Mouse (Mus musculus): Measurements from ENCODE around the gene Specc1. TPM values are rescaled to one million over a fixed set of nuclear protein-coding genes. Genes with fewer than 3 reads are reported as not detected.

The Specc1 gene
- polyA plus RNA-seq, 1 experiment = 27.7 TPM

DNA sequence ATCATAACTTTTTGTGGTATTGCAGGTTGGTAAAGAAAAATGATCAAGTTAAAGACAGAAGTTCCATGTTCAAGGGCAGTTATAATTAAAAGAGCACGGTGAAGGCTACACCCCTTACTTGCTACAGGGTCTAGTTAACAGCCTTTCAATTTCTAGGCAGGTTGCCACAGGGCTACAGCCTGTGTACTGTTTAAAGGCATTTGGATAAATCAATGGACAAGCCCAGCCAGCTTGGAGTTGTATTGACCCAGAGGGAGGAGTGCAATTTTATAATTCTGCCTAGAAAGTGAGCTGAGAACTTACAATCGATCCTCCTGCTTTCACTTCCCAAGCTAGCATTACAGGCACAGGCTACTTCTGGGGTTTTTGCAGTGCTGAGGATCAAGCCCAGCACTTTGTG is 123.9 kb downstream of the Specc1 start:
- Histone ChIP-seq H3K4me2 (ENCODE audit: low read depth) (peak overlapping the region; percentile 65), H3K79me2 (ENCODE audit: control insufficient read depth, insufficient read depth) (peaks cover 82% of the 10 kb centered on the region), H3ac (ENCODE audit: control insufficient read depth, insufficient read length) (no peak overlapping the region), H3K36me3 (ENCODE audit: control insufficient read depth, insufficient read depth) (no peaks in the 10 kb centered on the region), H3K27me3 (ENCODE audit: control insufficient read depth, insufficient read depth, insufficient read length) (no peaks in the 10 kb centered on the region), H3K4me3 (no peak overlapping the region)
- TF ChIP-seq CEBPB (IDR thresholded peaks at IDR 0.05; ENCODE audit: insufficient read depth, poor library complexity, severe bottlenecking) (no peak), POLR2AphosphoS2 (IDR thresholded peaks at IDR 0.05; ENCODE audit: insufficient read length, low read depth) (no peak), REST (IDR thresholded peaks at IDR 0.05; ENCODE audit: insufficient read depth, insufficient read length) (no peak), USF1 (IDR thresholded peaks at IDR 0.05; ENCODE audit: low read depth) (no peak), POLR2A (IDR thresholded peaks at IDR 0.05; ENCODE audit: insufficient read length, low read depth) (no peak), TCF3 (IDR thresholded peaks at IDR 0.05; ENCODE audit: insufficient read length, low read depth) (no peak), E2F4 (IDR thresholded peaks at IDR 0.05; ENCODE audit: insufficient read depth) (no peak), SRF (IDR thresholded peaks at IDR 0.05; ENCODE audit: control insufficient read depth, insufficient read length, low read depth) (no peak), MYOG (IDR thresholded peaks at IDR 0.05; ENCODE audit: control insufficient read depth in 1 of 3, insufficient read depth in 1 of 3, insufficient read length in 2 of 3, low read depth in 2 of 3) (no peak), TCF12 (IDR thresholded peaks at IDR 0.05; ENCODE audit: insufficient read depth, poor library complexity, severe bottlenecking) (no peak), MAX (IDR thresholded peaks at IDR 0.05; ENCODE audit: low read depth) (no peak), MYOD1 (IDR thresholded peaks at IDR 0.05; ENCODE audit: control insufficient read depth in 1 of 3, insufficient read length in 2 of 3, low read depth in 2 of 3) (no peak)

DNA sequence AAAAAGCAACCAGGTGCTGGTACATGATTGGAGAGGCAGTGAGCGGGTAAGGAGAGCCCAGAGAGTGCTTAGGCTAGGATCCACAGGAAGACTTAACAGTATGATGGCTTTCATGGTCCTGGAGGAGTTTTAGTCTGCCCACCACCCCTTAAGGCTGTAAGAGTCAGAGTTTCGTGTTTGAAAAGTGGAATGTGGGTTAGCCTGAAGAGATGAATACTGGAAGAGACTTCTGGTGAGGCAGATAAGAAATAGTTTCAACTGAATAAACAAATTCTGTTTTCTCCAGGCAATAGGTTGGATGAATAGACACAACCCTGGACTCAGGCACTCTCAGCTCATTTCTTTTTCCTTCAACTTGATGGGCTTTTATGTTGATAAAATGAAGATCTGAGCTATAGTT is 130.1 kb downstream of the Specc1 start:
- H3K4me3 ChIP-seq = no peak overlapping the region
- no peaks in the 10 kb centered on the region for H3K27me3 ChIP-seq (ENCODE audit: control insufficient read depth, insufficient read depth, insufficient read length)
- TF ChIP-seq USF1 (IDR thresholded peaks at IDR 0.05; ENCODE audit: low read depth) (no peak), E2F4 (IDR thresholded peaks at IDR 0.05; ENCODE audit: insufficient read depth) (no peak), SRF (IDR thresholded peaks at IDR 0.05; ENCODE audit: control insufficient read depth, insufficient read length, low read depth) (no peak), MYOD1 (IDR thresholded peaks at IDR 0.05; ENCODE audit: control insufficient read depth in 1 of 3, insufficient read length in 2 of 3, low read depth in 2 of 3) (no peak), TCF3 (IDR thresholded peaks at IDR 0.05; ENCODE audit: insufficient read length, low read depth) (no peak), MAX (IDR thresholded peaks at IDR 0.05; ENCODE audit: low read depth) (no peak), REST (IDR thresholded peaks at IDR 0.05; ENCODE audit: insufficient read depth, insufficient read length) (no peak), MYOG (IDR thresholded peaks at IDR 0.05; ENCODE audit: control insufficient read depth in 1 of 3, insufficient read depth in 1 of 3, insufficient read length in 2 of 3, low read depth in 2 of 3) (no peak), CEBPB (IDR thresholded peaks at IDR 0.05; ENCODE audit: insufficient read depth, poor library complexity, severe bottlenecking) (no peak), TCF12 (IDR thresholded peaks at IDR 0.05; ENCODE audit: insufficient read depth, poor library complexity, severe bottlenecking) (no peak), POLR2AphosphoS2 (IDR thresholded peaks at IDR 0.05; ENCODE audit: insufficient read length, low read depth) (no peak), POLR2A (IDR thresholded peaks at IDR 0.05; ENCODE audit: insufficient read length, low read depth) (no peak)
- H3K36me3 ChIP-seq (ENCODE audit: control insufficient read depth, insufficient read depth) = no peaks in the 10 kb centered on the region
- H3K79me2 ChIP-seq (ENCODE audit: control insufficient read depth, insufficient read depth) = peaks cover 100% of the 10 kb centered on the region
- no peak overlapping the region for H3ac ChIP-seq (ENCODE audit: control insufficient read depth, insufficient read length)
- H3K4me2 ChIP-seq (ENCODE audit: low read depth) = peak overlapping the region; percentile 52

DNA sequence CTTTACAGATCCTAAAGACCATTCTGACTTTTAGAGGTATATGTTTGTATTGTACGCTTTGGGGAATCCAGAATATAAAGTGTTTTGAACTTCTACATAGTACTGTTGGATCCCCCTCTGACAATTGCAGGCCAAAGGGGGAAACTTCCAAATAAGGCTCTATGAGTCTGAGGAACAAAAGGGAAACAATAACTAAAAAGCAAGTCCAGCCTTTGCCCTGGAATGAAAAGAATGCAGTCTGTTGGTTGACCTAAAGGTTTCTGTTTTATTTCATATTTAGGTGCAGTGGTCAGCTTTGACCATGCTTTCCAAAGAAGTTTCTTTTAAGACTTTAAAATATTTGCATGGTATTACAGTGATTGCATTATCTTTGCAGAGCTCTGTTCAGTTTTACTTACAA is 130.5 kb downstream of the Specc1 start:
- H3K79me2 ChIP-seq (ENCODE audit: control insufficient read depth, insufficient read depth) = peaks cover 100% of the 10 kb centered on the region
- peak overlapping the region; percentile 52 for H3K4me2 ChIP-seq (ENCODE audit: low read depth)
- H3K4me3 ChIP-seq = no peak overlapping the region
- H3ac ChIP-seq (ENCODE audit: control insufficient read depth, insufficient read length) = no peak overlapping the region
- TF ChIP-seq SRF (IDR thresholded peaks at IDR 0.05; ENCODE audit: control insufficient read depth, insufficient read length, low read depth) = no peak
- TF ChIP-seq E2F4 (IDR thresholded peaks at IDR 0.05; ENCODE audit: insufficient read depth) = no peak
- no peak for TF ChIP-seq TCF12 (IDR thresholded peaks at IDR 0.05; ENCODE audit: insufficient read depth, poor library complexity, severe bottlenecking)
- TF ChIP-seq REST (IDR thresholded peaks at IDR 0.05; ENCODE audit: insufficient read depth, insufficient read length) = no peak
- no peak for TF ChIP-seq MYOG (IDR thresholded peaks at IDR 0.05; ENCODE audit: control insufficient read depth in 1 of 3, insufficient read depth in 1 of 3, insufficient read length in 2 of 3, low read depth in 2 of 3)
- no peak for TF ChIP-seq MAX (IDR thresholded peaks at IDR 0.05; ENCODE audit: low read depth)
- TF ChIP-seq USF1 (IDR thresholded peaks at IDR 0.05; ENCODE audit: low read depth) = no peak
- TF ChIP-seq TCF3 (IDR thresholded peaks at IDR 0.05; ENCODE audit: insufficient read length, low read depth) = no peak
- no peak for TF ChIP-seq POLR2A (IDR thresholded peaks at IDR 0.05; ENCODE audit: insufficient read length, low read depth)
- no peak for TF ChIP-seq CEBPB (IDR thresholded peaks at IDR 0.05; ENCODE audit: insufficient read depth, poor library complexity, severe bottlenecking)
- no peak for TF ChIP-seq POLR2AphosphoS2 (IDR thresholded peaks at IDR 0.05; ENCODE audit: insufficient read length, low read depth)
- TF ChIP-seq MYOD1 (IDR thresholded peaks at IDR 0.05; ENCODE audit: control insufficient read depth in 1 of 3, insufficient read length in 2 of 3, low read depth in 2 of 3) = no peak
- H3K27me3 ChIP-seq (ENCODE audit: control insufficient read depth, insufficient read depth, insufficient read length) = no peaks in the 10 kb centered on the region
- no peaks in the 10 kb centered on the region for H3K36me3 ChIP-seq (ENCODE audit: control insufficient read depth, insufficient read depth)

DNA sequence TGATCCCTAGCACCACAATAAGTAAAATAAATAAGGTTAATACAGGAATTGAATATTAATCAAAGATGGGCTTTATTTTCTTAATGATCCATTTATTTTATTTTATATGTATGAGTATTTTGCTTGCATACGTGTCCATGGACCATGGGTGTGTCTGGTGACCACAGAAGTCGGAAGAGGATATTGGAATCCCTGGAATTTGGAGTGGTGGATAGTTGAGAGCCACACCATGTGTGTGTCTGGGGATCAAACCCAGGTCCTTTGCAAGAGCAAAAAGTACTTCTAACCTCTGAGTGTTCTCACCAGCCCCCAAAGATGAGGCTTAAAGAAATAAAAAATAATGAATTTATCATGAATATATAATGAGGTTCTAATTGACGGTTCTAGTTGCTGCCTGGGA is 132.1 kb downstream of the Specc1 start:
- Histone ChIP-seq H3K4me2 (ENCODE audit: low read depth) (peak overlapping the region; percentile 70), H3K27me3 (ENCODE audit: control insufficient read depth, insufficient read depth, insufficient read length) (no peaks in the 10 kb centered on the region), H3ac (ENCODE audit: control insufficient read depth, insufficient read length) (no peak overlapping the region), H3K4me3 (no peak overlapping the region), H3K79me2 (ENCODE audit: control insufficient read depth, insufficient read depth) (peaks cover 100% of the 10 kb centered on the region), H3K36me3 (ENCODE audit: control insufficient read depth, insufficient read depth) (no peaks in the 10 kb centered on the region)
- TF ChIP-seq SRF (IDR thresholded peaks at IDR 0.05; ENCODE audit: control insufficient read depth, insufficient read length, low read depth) (no peak), MYOG (IDR thresholded peaks at IDR 0.05; ENCODE audit: control insufficient read depth in 1 of 3, insufficient read depth in 1 of 3, insufficient read length in 2 of 3, low read depth in 2 of 3) (no peak), MAX (IDR thresholded peaks at IDR 0.05; ENCODE audit: low read depth) (no peak), CEBPB (IDR thresholded peaks at IDR 0.05; ENCODE audit: insufficient read depth, poor library complexity, severe bottlenecking) (no peak), REST (IDR thresholded peaks at IDR 0.05; ENCODE audit: insufficient read depth, insufficient read length) (no peak), POLR2A (IDR thresholded peaks at IDR 0.05; ENCODE audit: insufficient read length, low read depth) (no peak), POLR2AphosphoS2 (IDR thresholded peaks at IDR 0.05; ENCODE audit: insufficient read length, low read depth) (no peak), TCF3 (IDR thresholded peaks at IDR 0.05; ENCODE audit: insufficient read length, low read depth) (no peak), MYOD1 (IDR thresholded peaks at IDR 0.05; ENCODE audit: control insufficient read depth in 1 of 3, insufficient read length in 2 of 3, low read depth in 2 of 3) (no peak), TCF12 (IDR thresholded peaks at IDR 0.05; ENCODE audit: insufficient read depth, poor library complexity, severe bottlenecking) (no peak), USF1 (IDR thresholded peaks at IDR 0.05; ENCODE audit: low read depth) (no peak), E2F4 (IDR thresholded peaks at IDR 0.05; ENCODE audit: insufficient read depth) (no peak)

Data from myocyte (in vitro differentiated cells).